Mouse (Mus musculus) CD4-positive, CD25-positive, alpha-beta regulatory T cell, adult 2 months (primary cell): ENCODE data around the gene Slit2.

ENCODE experiments used
- DNase-seq: peaks from one replicate; pipeline ENCODE4 v3.0.0-alpha.2; 2012; ENCODE audit warnings: low read depth, low spot score

Slit2 gene

DNA sequence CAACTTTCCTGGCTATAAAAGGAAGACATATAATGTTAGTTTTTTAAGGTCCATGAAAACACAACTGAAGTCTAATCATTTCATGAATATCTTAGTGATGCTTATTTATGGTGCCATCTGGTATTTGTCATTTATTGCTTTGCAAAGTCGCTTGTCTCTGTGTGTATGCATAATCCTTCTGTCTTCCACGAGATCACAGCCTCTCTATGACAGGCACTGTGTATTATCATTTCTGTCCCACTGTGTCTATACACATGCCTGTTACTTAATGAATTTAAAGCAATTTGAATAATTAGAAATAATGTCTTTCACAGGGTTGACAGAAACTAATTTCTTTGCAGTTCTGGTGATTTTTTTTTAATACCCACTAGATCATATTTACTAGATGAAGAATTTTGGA lies 242.6 kb downstream of the Slit2 start:
- DNase-seq, result no peak

DNA sequence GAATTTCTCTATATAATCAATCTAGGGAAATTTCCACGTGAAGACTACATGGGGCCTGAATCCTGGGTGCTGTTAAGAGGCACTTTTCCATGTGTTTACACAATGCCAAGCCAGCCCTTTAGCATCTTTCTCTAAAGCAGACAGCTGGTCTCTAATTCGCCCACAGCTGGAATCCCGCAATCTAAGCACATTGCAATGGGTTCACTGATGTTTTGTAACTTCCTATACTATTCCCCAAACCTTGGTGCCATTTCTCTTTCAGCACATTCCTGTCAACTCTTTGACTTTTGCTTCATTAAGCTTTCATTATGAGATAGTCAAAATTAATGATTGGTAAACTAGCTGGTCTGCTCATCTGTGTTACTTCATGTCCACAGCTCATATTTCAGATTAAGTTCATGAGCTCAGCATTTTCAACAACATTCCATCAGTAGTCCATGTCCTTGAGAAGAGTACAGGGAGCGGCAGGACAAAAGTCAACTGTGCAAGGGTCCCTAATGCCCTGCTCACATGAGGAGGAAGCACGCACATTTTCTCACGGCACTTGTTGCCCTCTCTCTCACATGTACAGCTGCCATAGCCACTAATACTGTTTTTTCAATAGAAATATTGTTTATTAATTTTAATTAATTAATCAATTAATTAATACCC lies 247.6 kb downstream of the Slit2 start:
- DNase-seq, result no peak

GRCm38 (mm10) chr5:48234728-48235127 lies 251.8 kb downstream of the Slit2 start:
- DNase-seq, result no peak

GRCm38 (mm10) chr5:48235270-48235669 lies 252.3 kb downstream of the Slit2 start:
- DNase-seq, result no peak

GRCm38 (mm10) chr5:48240751-48241150 lies 257.8 kb downstream of the Slit2 start:
- peak; percentile 1 for DNase-seq

- no peak for DNase-seq
These were observed 265.4 kb downstream of the Slit2 start for GRCm38 (mm10) chr5:48248327-48248726.

- no peak for DNase-seq
These were observed 294.6 kb downstream of the Slit2 start for GRCm38 (mm10) chr5:48277561-48277960.

- no peak for DNase-seq
These were observed 318.2 kb downstream of the Slit2 start for GRCm38 (mm10) chr5:48301186-48301585.

DNA sequence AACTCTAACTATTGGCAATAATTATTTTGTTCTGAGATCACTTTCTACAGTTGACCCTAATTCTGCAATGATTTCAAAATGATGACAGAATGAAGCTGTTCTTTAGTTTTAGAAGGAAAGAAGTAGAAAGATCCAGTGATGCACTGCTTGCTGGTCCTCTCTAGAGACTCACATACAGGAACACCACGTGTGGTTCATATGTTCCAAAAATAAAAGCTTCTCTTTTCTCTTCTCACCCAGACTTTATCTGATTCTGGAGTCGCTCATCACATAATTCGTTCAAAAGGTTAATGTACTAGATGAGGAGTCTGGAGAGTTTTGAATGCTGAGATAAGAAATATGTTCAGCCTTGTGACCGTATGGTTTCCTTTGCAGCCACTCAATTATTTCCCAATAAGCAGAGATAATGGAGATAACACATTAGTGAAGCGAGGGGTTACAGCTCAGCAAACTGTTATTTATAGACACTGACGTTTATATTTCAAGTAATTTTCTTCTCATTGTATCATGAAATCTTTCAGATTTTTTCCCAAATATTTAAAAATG lies 332.2 kb downstream of the Slit2 start:
- no peak for DNase-seq

DNA sequence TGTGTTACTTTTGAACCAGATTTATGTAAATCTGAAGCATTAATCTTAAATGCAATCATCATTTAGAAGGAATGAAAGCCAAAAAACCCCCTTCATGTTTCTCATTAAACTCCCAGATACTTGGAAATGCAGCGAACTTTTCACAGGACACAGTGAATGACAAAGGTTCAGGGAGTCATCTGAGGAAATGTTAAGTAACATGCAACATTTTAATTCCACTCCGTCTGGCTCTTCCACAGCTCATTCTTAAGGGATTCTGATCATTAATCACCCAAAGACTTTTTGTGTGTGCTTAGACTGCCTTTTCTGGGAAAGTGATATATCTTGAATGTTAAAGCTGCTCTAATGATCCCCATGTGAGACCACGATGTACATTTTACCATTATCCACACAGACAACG lies 337.7 kb downstream of the Slit2 start:
- no peak for DNase-seq

DNA sequence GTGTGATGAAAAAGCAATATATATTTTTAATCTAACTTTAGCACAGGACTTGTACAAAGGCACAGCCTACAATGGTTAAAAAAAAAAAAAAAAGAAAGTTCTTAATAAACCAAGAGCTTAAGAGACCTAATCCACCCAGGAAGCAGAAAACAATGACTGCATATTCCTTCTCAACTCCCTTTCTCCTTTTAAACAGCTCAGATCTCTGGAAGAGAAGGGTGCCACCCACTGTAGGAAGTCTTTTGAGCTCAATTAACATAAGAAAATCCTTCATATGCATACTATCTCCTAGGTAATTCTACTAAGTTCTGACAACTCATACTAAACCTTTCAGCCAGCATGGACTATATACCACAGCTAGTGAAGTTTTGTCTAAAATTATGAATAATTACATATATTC lies 343.3 kb downstream of the Slit2 start:
- DNase-seq, result no peak

DNA sequence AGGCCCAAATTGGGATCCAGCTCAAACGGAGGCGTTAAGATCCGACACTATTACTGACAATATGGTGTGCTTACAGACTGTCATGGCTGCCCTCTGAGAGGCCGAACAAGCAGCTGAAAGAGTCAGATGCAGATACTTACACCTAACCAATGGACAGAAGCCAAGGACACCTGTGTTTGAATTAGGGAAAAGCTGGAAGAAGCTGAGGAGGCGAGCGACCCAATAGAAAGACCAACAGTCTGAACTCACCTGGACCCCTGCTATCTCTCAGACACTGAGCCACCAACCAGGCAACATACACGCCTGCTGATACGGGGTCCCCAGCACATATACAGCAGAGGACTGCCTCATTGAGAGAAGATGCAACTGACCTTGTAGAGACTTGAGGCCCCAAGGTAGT lies 344.7 kb downstream of the Slit2 start, which contains the start of gene 5730480H06Rik:
Gene 5730480H06Rik (plus strand): TSS at position 301 of the 400 bp plus-strand sequence.
- DNase-seq, result no peak

DNA sequence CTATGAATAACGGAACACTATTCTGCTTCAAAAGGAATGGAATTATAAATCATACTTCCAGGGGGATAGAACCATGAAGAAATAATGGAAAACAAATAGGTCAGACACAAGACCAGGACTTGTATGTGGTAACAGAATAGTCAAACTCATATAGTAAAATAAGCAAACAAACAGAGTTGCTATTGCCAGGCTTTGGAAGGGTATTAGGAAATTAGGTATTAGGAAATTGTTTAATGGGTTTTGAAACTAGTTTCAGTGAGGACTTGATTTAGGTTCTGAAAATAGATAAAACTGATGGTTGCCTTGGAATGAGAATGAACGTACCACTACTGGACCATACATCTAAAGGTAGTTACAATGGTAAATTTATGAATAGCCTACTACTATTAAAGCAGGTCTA lies 346.8 kb downstream of the Slit2 start:
- DNase-seq, result no peak

- DNase-seq, result no peak
These were observed 347.9 kb downstream of the Slit2 start for GRCm38 (mm10) chr5:48330817-48331216.

- DNase-seq, result no peak
These were observed 348.5 kb downstream of the Slit2 start for GRCm38 (mm10) chr5:48331441-48331840.

DNA sequence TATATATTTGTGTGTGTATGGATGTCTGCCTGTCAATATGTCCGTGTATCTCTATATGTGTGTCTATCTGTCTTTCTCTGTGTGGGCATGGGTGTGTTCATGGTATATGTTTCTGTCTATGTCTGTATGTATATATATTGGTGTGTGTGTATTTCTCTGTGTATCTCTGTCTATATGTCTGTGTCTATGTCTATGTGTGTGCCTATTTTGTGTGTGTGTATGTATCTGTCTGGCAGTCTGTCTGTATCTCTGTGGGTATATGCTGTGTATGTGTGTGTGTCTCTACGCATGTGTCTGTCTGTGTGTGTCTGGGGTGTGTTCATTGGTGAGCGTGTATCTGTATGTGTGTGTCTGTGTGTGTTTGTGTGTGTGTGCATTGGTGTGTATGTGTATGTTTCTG lies 350.5 kb downstream of the Slit2 start:
- DNase-seq, result no peak

- no peak for DNase-seq
These were observed 351.1 kb downstream of the Slit2 start for GRCm38 (mm10) chr5:48333884-48334513.

DNA sequence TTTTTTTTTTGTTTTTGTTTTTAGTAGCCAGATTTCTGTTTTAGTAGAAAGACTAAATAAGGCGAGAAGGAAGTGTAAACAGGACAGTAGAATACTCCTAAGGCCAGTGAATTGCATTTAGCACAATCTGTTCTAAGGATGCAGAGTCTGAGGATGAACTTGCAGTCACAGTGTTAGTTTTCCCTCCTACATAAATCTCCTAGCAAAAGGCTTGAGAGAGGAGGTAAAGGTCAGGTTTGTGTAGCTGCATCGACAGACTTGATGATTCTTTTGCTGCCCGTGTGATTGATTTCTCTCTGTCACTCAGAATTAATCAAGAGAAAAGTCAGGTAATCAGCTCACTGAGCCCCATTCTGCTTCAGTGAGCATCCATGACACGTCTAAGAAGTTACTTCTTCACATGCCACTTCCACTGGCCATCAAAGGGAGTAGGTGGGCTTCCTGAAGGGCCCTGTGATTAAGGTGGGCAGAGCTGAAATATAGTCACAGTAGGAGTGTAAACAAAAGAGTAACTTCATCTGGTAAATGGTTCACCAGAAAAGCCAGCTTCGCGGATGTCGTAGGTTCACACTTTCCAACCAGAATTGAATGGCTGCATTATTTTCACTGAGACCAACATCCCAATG lies 358.0 kb downstream of the Slit2 start:
- DNase-seq, result no peak

DNA sequence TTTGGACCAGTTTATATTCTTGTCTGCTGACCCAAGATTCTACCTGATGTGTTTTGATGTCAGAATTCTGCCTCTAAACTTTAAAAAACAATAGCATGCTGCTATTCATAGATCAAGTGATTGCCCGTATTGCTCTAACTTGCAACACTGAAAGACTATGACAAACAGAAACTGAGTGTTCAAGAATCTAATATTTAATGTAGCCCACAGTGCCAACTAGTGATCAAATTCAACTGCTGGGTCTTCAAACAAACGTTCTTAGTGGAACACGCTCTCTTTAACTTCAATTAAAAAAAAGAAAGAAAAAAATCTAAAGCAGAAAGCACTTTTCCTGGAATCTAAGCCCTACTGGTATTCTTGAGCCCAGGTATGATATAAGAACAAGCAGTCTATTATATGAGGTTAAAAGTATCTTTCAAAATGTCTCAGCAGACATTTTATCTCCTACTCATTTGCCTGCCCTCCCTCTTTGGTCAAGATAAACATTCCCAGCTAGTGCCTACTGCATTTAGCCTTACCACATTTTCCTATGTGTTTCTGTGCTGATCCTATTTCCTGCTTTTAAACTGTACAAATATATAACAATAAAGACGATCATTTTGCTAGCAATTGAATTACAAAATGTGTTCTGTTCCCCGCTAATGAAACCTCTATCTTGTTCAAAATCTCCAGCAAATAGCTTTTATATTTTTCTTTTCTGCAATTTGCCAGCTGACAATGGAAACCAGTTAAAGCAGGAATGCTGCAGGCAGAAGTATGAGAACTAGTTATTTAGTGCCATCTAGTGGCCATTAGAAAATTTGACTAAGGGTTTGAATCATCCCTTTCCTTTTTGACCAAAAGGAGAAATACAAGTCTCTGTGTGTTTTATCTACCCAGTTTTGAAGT lies 362.4 kb downstream of the Slit2 start:
- DNase-seq, result peak; percentile 10

- DNase-seq, result no peak
These were observed 363.2 kb downstream of the Slit2 start for GRCm38 (mm10) chr5:48345983-48346648.

DNA sequence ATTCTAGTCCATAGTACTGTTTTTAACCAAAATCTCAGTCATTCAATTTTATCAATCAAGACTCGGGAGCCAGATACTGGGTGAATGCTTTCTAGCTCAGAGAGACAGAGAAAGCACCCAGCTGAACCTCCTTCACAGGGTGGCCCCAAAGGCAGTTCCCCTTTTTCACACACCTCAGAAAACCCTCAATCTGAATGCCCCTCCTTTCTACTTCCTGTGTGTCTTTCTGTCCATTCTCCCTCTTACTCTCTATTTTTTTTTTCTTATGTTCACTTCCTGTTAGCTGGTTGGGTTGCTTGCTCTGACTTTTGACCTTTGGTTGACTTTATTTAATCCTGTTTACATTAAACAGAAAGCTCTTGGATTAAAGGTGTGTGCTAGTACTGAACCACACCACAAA lies 366.4 kb downstream of the Slit2 start:
- DNase-seq, result no peak
